Mouse (Mus musculus) limb, embryonic 11.5 days (tissue): ENCODE measurements around the gene Farp1. TPM values are rescaled to one million over a fixed set of nuclear protein-coding genes. Genes with fewer than 3 reads are reported as not detected.

Experiments
- ATAC-seq: fragments of 200-750 bp; cut with Nextera tagmentation; 2 replicates; pipeline ENCODE4 v1.8.0; 2017; ENCODE audit warnings: low read depth; ENCODE audit not compliant: insufficient number of reproducible peaks, low FRiP score, low TSS enrichment
- DNase-seq: peaks from one replicate; pipeline ENCODE4 v3.0.0-alpha.2; 2015; ENCODE audit warnings: low spot score
- H3K27ac ChIP-seq: fragments of 300-500 bp; sonication (generic); replicated peaks from 2 replicates; pipeline ENCODE4 v1.5.1; 2014; ENCODE audit warnings: low read depth, mild to moderate bottlenecking, low read length
- H3K27me3 ChIP-seq: fragments of 300-500 bp; sonication (generic); 2 replicates; pipeline ENCODE4 v1.6.1; 2014; ENCODE audit warnings: mild to moderate bottlenecking, low read length, mixed read lengths; ENCODE audit not compliant: control insufficient read depth, insufficient read depth
- H3K36me3 ChIP-seq: fragments of 300-500 bp; sonication (generic); 2 replicates; pipeline ENCODE4 v1.6.1; 2014; ENCODE audit warnings: mild to moderate bottlenecking, low read length, moderate library complexity, mixed read lengths; ENCODE audit not compliant: control insufficient read depth, insufficient read depth
- H3K4me1 ChIP-seq: fragments of 300-500 bp; sonication (generic); 2 replicates; pipeline ENCODE4 v1.6.1; 2014; ENCODE audit warnings: low read length, mixed read lengths; ENCODE audit not compliant: control insufficient read depth, insufficient read depth
- H3K4me2 ChIP-seq: fragments of 300-500 bp; sonication (generic); 2 replicates; pipeline ENCODE4 v1.6.1; 2014; ENCODE audit warnings: low read depth, mild to moderate bottlenecking, moderate library complexity; ENCODE audit not compliant: severe bottlenecking
- H3K4me3 ChIP-seq: fragments of 300-500 bp; sonication (generic); 2 replicates; pipeline ENCODE4 v1.5.1; 2014; ENCODE audit warnings: low read depth, low read length
- H3K9ac ChIP-seq: fragments of 300-500 bp; sonication (generic); 2 replicates; pipeline ENCODE4 v1.6.1; 2014; ENCODE audit warnings: mild to moderate bottlenecking, low read length
- H3K9me3 ChIP-seq: fragments of 300-500 bp; sonication (generic); 2 replicates; pipeline ENCODE4 v1.6.1; 2016; ENCODE audit warnings: low read length; ENCODE audit not compliant: control insufficient read depth
- WGBS: fragments of 180-500 bp; shearing (Covaris S2); extraction: QIAGEN DNeasy Blood & Tissue Kit; methylation state at CpG from one replicate; pipeline ENCODE4 v1.1.7; 2014; 5-methylcytosine and 5-hydroxymethylcytosine counted together
- polyA plus RNA-seq: library from polyadenylated mRNA; unstranded; fragments of >200 nt; fragmentation: Nextera tagmentation; extraction: Ambion mirVana; gene quantifications from 2 replicates; pipeline ENCODE4 v1.2.1, GENCODE M21; 2014

The Farp1 gene
- polyA plus RNA-seq, 1 experiment from 2014 or later = 57.6 TPM

GRCm38 (mm10) chr14:121328878-121329277, 293.9 kb downstream of the Farp1 start:
- Histone ChIP-seq H3K27me3 (no peaks in the 10 kb centered on the region), H3K4me2 (no peak overlapping the region), H3K27ac (no peak overlapping the region), H3K9ac (no peak overlapping the region), H3K36me3 (peaks cover 2% of the 10 kb centered on the region; the same call in 1 of the 2 replicates), H3K9me3 (no peaks in the 10 kb centered on the region), H3K4me3 (no peak overlapping the region), H3K4me1 (no peaks in the 10 kb centered on the region; the same call in 1 of the 2 replicates)
- WGBS = 87% methylated on average over 5 of the region's 5 CpGs
- DNase-seq (no peak), ATAC-seq (no peak)

- H3K9ac ChIP-seq = no peak overlapping the region
- no peak overlapping the region for H3K27ac ChIP-seq
- no peaks in the 10 kb centered on the region for H3K27me3 ChIP-seq
- H3K4me1 ChIP-seq = no peaks in the 10 kb centered on the region; the same call in 1 of the 2 replicates
- peaks cover 2% of the 10 kb centered on the region; the same call in 1 of the 2 replicates for H3K36me3 ChIP-seq
- 64% methylated on average over 5 of the region's 5 CpGs for WGBS
- DNase-seq = no peak
- H3K4me2 ChIP-seq = no peak overlapping the region
- H3K9me3 ChIP-seq = no peaks in the 10 kb centered on the region
- H3K4me3 ChIP-seq = no peak overlapping the region
- ATAC-seq = no peak
Observed at GRCm38 (mm10) chr14:121329401-121330089, 294.5 kb downstream of the Farp1 start.

GRCm38 (mm10) chr14:121330090-121330408, 295.0 kb downstream of the Farp1 start:
- H3K4me1 ChIP-seq = no peaks in the 10 kb centered on the region; the same call in 1 of the 2 replicates
- 78% methylated on average over 3 of the region's 3 CpGs for WGBS
- no peak for ATAC-seq

More at GRCm38 (mm10) chr14:121330090-121330408, 295.0 kb downstream of the Farp1 start:
- Histone ChIP-seq H3K27me3 (no peaks in the 10 kb centered on the region), H3K9ac (no peak overlapping the region), H3K27ac (no peak overlapping the region), H3K4me2 (no peak overlapping the region), H3K9me3 (no peaks in the 10 kb centered on the region), H3K36me3 (peaks cover 2% of the 10 kb centered on the region; the same call in 1 of the 2 replicates), H3K4me3 (no peak overlapping the region)
- DNase-seq = no peak

Other genes with a start within 250 kb of the Farp1 start
- 131 and 142 TPM in 2 replicates for gene Ipo5, start 124.0 kb upstream of the Farp1 start, polyA plus RNA-seq